Mouse (Mus musculus) limb, embryonic 12.5 days (tissue): ENCODE data around the gene Vmn1r211. TPM values are rescaled to one million over a fixed set of nuclear protein-coding genes. Genes with fewer than 3 reads are reported as not detected.

Experiments used
- polyA plus RNA-seq: library from polyadenylated mRNA; unstranded; fragments of >200 nt; fragmentation: Nextera tagmentation; extraction: Ambion mirVana; gene quantifications from 2 replicates; pipeline ENCODE4 v1.2.1, GENCODE M21; 2016

The Vmn1r211 gene
- polyA plus RNA-seq, 1 experiment from 2014 or later: not detected

Other genes with a start within 250 kb of the Vmn1r211 start
- not detected in 2 replicates for gene Vmn1r206, start 233.3 kb downstream of the Vmn1r211 start, polyA plus RNA-seq
- gene Vmn1r207-ps, start 127.9 kb downstream of the Vmn1r211 start, polyA plus RNA-seq: not detected in 2 replicates
- gene Vmn1r208, start 80.2 kb downstream of the Vmn1r211 start, polyA plus RNA-seq: not detected in 2 replicates
- gene Vmn1r209, start 47.9 kb downstream of the Vmn1r211 start, polyA plus RNA-seq: not detected in 2 replicates
- not detected in 2 replicates for gene Vmn1r210, start 26.2 kb downstream of the Vmn1r211 start, polyA plus RNA-seq
- gene Vmn1r212, start 26.6 kb upstream of the Vmn1r211 start, polyA plus RNA-seq: not detected in 2 replicates
- gene Vmn1r213, start 150.1 kb upstream of the Vmn1r211 start, polyA plus RNA-seq: not detected in 2 replicates
- not detected in 2 replicates for gene Vmn1r214, start 172.9 kb upstream of the Vmn1r211 start, polyA plus RNA-seq
- not detected in 2 replicates for gene Vmn1r215, start 210.5 kb upstream of the Vmn1r211 start, polyA plus RNA-seq